In genomic region chr2:80086891-80087290, GRCm38 (mm10) we compare ENCODE assay signal across 17 mouse cellular contexts. TPM values are rescaled to one million over a fixed set of nuclear protein-coding genes. Genes with fewer than 3 reads are reported as not detected.
A peak's percentile ranks its signal among the peaks of the same experiment; 100 is the strongest.
DNase-seq lines count a peak whose midpoint lies in the region; ATAC-seq and TF ChIP-seq lines count a peak whose summit lies in the region.
"Had no signal": no experiment of that assay in that cellular context is flagged by ENCODE, and none has a peak within 500 bp of the region (broad histone marks: within the 10 kb centered on the region; RNA-seq: fewer than 3 reads in every experiment).

No protein-coding gene starts in this region.

- H3K9ac ChIP-seq in kidney, embryonic 14.5 days (ENCODE audit: low read depth, low read length): no peak overlapping the region
- no peak overlapping the region for H3K9ac ChIP-seq in ES-E14 (ENCODE audit: insufficient read depth, low read depth, low read length, poor library complexity, severe bottlenecking)
- no peak overlapping the region for H3K9ac ChIP-seq in heart, embryonic 11.5 days (ENCODE audit: low read depth, low read length)
- H3K9ac ChIP-seq in heart, embryonic 12.5 days: no peak overlapping the region
- H3K9ac ChIP-seq: midbrain, embryonic 12.5 days had no signal

- H3K36me3 ChIP-seq in kidney, embryonic 14.5 days (ENCODE audit: control insufficient read depth, insufficient read depth, low read length): no peaks in the 10 kb centered on the region
- no peaks in the 10 kb centered on the region for H3K36me3 ChIP-seq in ES-E14 (ENCODE audit: control insufficient read depth, insufficient read depth, low read length, poor library complexity, severe bottlenecking)
- H3K36me3 ChIP-seq in heart, embryonic 11.5 days (ENCODE audit: control insufficient read depth, insufficient read depth, low read length): no peaks in the 10 kb centered on the region
- H3K36me3 ChIP-seq in heart, embryonic 12.5 days: no peaks in the 10 kb centered on the region
- H3K36me3 ChIP-seq: midbrain, embryonic 12.5 days had no signal

- in situ Hi-C loops in ES-E14 (cut with MboI; ENCODE audit: low sequenced_read_pairs in 2 of 2, unreplicated experiment in 2 of 2): no loop called here

- TF ChIP-seq POLR2A in brain, embryonic 14.5 days (IDR thresholded peaks at IDR 0.05; ENCODE audit: borderline replicate concordance, extremely low read depth, insufficient read depth, insufficient read length, poor library complexity, severe bottlenecking): no peak

- WGBS in kidney, embryonic 14.5 days: 80% methylated on average over 2 of the region's 2 CpGs
- WGBS in heart, embryonic 11.5 days (ENCODE audit: insufficient replicate concordance): 83% methylated on average over 2 of the region's 2 CpGs
- 93% methylated on average over 2 of the region's 2 CpGs for WGBS in heart, embryonic 12.5 days

- TF ChIP-seq CTCF in brain, embryonic 14.5 days (IDR thresholded peaks at IDR 0.05; ENCODE audit: borderline replicate concordance, extremely low read depth, insufficient read depth, insufficient read length): no peak

- H3K9me3 ChIP-seq in kidney, embryonic 14.5 days (ENCODE audit: control insufficient read depth, low read length): no peaks in the 10 kb centered on the region
- no peaks in the 10 kb centered on the region for H3K9me3 ChIP-seq in ES-E14 (ENCODE audit: control insufficient read depth, insufficient read depth, low read depth, low read length)
- no peaks in the 10 kb centered on the region for H3K9me3 ChIP-seq in heart, embryonic 11.5 days (replicated peaks; ENCODE audit: control insufficient read depth, low read length)
- H3K9me3 ChIP-seq in heart, embryonic 12.5 days (replicated peaks): no peaks in the 10 kb centered on the region
- H3K9me3 ChIP-seq: midbrain, embryonic 12.5 days had no signal

- H3K27me3 ChIP-seq in kidney, embryonic 14.5 days (ENCODE audit: control insufficient read depth, insufficient read depth, low read length): no peaks in the 10 kb centered on the region
- H3K27me3 ChIP-seq in heart, embryonic 11.5 days (ENCODE audit: control insufficient read depth, insufficient read depth, low read length): no peaks in the 10 kb centered on the region
- no peaks in the 10 kb centered on the region for H3K27me3 ChIP-seq in heart, embryonic 12.5 days (replicated peaks)
- H3K27me3 ChIP-seq: midbrain, embryonic 12.5 days had no signal

- intact Hi-C loops in left cerebral cortex, postnatal 14 days (cut with DNase I): no loop called here

- no peaks in the 10 kb centered on the region for H3K4me1 ChIP-seq in kidney, embryonic 14.5 days (ENCODE audit: control insufficient read depth, insufficient read depth, low read length)
- H3K4me1 ChIP-seq in ES-E14 (ENCODE audit: control insufficient read depth in 2 of 2, insufficient read depth in 2 of 2, low read length in 2 of 2, poor library complexity in 1 of 2): no peaks in the 10 kb centered on the region
- H3K4me1 ChIP-seq in heart, embryonic 11.5 days (ENCODE audit: control insufficient read depth, insufficient read depth, low read length): no peaks in the 10 kb centered on the region
- no peaks in the 10 kb centered on the region for H3K4me1 ChIP-seq in heart, embryonic 12.5 days (replicated peaks)
- H3K4me1 ChIP-seq: midbrain, embryonic 12.5 days had no signal

- no peak overlapping the region for H3K27ac ChIP-seq in kidney, embryonic 14.5 days (ENCODE audit: low read depth, low read length)
- no peak overlapping the region for H3K27ac ChIP-seq in ES-E14 (ENCODE audit: insufficient read depth, low read depth, low read length, poor library complexity, severe bottlenecking)
- H3K27ac ChIP-seq in heart, embryonic 11.5 days (ENCODE audit: low read depth, low read length): no peak overlapping the region
- no peak overlapping the region for H3K27ac ChIP-seq in heart, embryonic 12.5 days (ENCODE audit: poor library complexity, severe bottlenecking)
- H3K27ac ChIP-seq: heart, adult 2 months; midbrain, embryonic 12.5 days had no signal

- H3K4me3 ChIP-seq in kidney, embryonic 14.5 days (ENCODE audit: low read length): no peak overlapping the region
- H3K4me3 ChIP-seq in ES-E14 (ENCODE audit: insufficient read depth in 1 of 2, low read depth in 1 of 2, low read length in 2 of 2, poor library complexity in 1 of 2, severe bottlenecking in 1 of 2): no peak overlapping the region
- no peak overlapping the region for H3K4me3 ChIP-seq in heart, embryonic 11.5 days (ENCODE audit: low read depth, low read length)
- H3K4me3 ChIP-seq in heart, embryonic 12.5 days: no peak overlapping the region
- H3K4me3 ChIP-seq: heart, adult 2 months; midbrain, embryonic 12.5 days had no signal

- peak; percentile 12 for DNase-seq in kidney, adult 18-20 months
- DNase-seq in ES-E14 (ENCODE audit: low read depth, low spot score): peak; percentile 12
- peak; percentile 42 for DNase-seq in brain, embryonic 14.5 days (ENCODE audit: low read depth)
- peak; percentile 19 to 44 for DNase-seq in kidney, postnatal 36 days
- no peak for DNase-seq in left cerebral cortex, postnatal 14 days (ENCODE audit: low spot score in 2 of 2)
- DNase-seq: cerebellum, adult 9-11 months; heart, adult 2 months; heart, postnatal 36 days; spleen, adult 18-20 months; thymus, postnatal 4 days had no signal

- H3K4me2 ChIP-seq in kidney, embryonic 14.5 days (replicated peaks; ENCODE audit: low read depth, low read length): no peak overlapping the region
- H3K4me2 ChIP-seq in heart, embryonic 11.5 days: no peak overlapping the region
- H3K4me2 ChIP-seq in heart, embryonic 12.5 days: no peak overlapping the region
- H3K4me2 ChIP-seq: midbrain, embryonic 12.5 days had no signal

- no peak for ATAC-seq in kidney, embryonic 14.5 days (ENCODE audit: low FRiP score, low TSS enrichment)
- no peak for ATAC-seq in heart, embryonic 11.5 days (replicated peaks; ENCODE audit: insufficient number of reproducible peaks, low FRiP score, low TSS enrichment)
- ATAC-seq in heart, embryonic 12.5 days (ENCODE audit: insufficient number of reproducible peaks, low FRiP score): no peak
- ATAC-seq: CD4-positive, CD25-positive, alpha-beta regulatory T cell, adult 4 months; intestine, embryonic 16.5 days; lung, postnatal 0 days had no signal

TF ChIP-seq in ES-E14, 5 proteins besides CTCF, POLR2A, EP300 and RAD21:
- TF ChIP-seq ZC3H11A (IDR thresholded peaks at IDR 0.05; ENCODE audit: borderline replicate concordance, low read depth, low read length): no peak

RNA-seq across cellular contexts. Expression of gene Pde1a, which starts 42.4 kb away (rescaled TPM):
- 17.8 and 20.2 TPM in 2 replicates for polyA plus RNA-seq in kidney, embryonic 14.5 days (2014; fragmentation: Nextera tagmentation; extraction: Ambion mirVana)
- total RNA-seq in ES-E14 (2012; rRNA removed): 0.31 and 0.37 TPM in 2 replicates
- polyA plus RNA-seq in brain, embryonic 14.5 days (2012; rRNA removed): 4.4 and 5.3 TPM in 2 replicates
- 21.3 and 23.7 TPM in 2 replicates for polyA plus RNA-seq in heart, embryonic 11.5 days (2014; fragmentation: Nextera tagmentation; extraction: Ambion mirVana)
- total RNA-seq in left cerebral cortex, postnatal 14 days (2021): 100 to 1,000 TPM; 123 to 133 TPM
- 40.5 and 41.2 TPM in 2 replicates for polyA plus RNA-seq in heart, embryonic 12.5 days (2016; fragmentation: Nextera tagmentation; extraction: Ambion mirVana)
- polyA plus RNA-seq: CD4-positive, CD25-positive, alpha-beta regulatory T cell, adult 4 months had no signal

Comparison
In these comparisons a context has a peak if more than half of its experiments do, and no peak if none do; other contexts are left out.
1. DNase-seq: peak in kidney, adult 18-20 months (single experiment), ES-E14 (single experiment), brain, embryonic 14.5 days (single experiment) and kidney, postnatal 36 days (2 of 2); none in left cerebral cortex, postnatal 14 days (0 of 2).